Mouse (Mus musculus) midbrain, embryonic 11.5 days (tissue): Measurements from ENCODE around the gene Elk4. TPM values are rescaled to one million over a fixed set of nuclear protein-coding genes. Genes with fewer than 3 reads are reported as not detected.
A peak's percentile ranks its signal among the peaks of the same experiment; 100 is the strongest.

ENCODE experiments used
- ATAC-seq: fragments of 200-750 bp; cut with Nextera tagmentation; 2 replicates; pipeline ENCODE4 v1.8.0; 2017; ENCODE audit warnings: moderate TSS enrichment, moderate library complexity; ENCODE audit not compliant: low FRiP score
- DNase-seq: peaks from one replicate; pipeline ENCODE4 v3.0.0; 2015; ENCODE audit warnings: low spot score; ENCODE audit errors: missing footprints
- H3K27ac ChIP-seq: fragments of 300-500 bp; sonication (generic); 2 replicates; pipeline ENCODE4 v1.5.1; 2014; ENCODE audit warnings: low read depth, low read length
- H3K27me3 ChIP-seq: fragments of 300-500 bp; sonication (generic); 2 replicates; pipeline ENCODE4 v1.6.1; 2014; ENCODE audit warnings: mild to moderate bottlenecking, low read length, moderate library complexity, mixed read lengths; ENCODE audit not compliant: control insufficient read depth, insufficient read depth
- H3K36me3 ChIP-seq: fragments of 300-500 bp; sonication (generic); 2 replicates; pipeline ENCODE4 v1.6.1; 2014; ENCODE audit warnings: mild to moderate bottlenecking, low read length, moderate library complexity, mixed read lengths; ENCODE audit not compliant: control insufficient read depth, insufficient read depth
- H3K4me1 ChIP-seq: fragments of 300-500 bp; sonication (generic); 2 replicates; pipeline ENCODE4 v1.6.1; 2014; ENCODE audit warnings: low read length; ENCODE audit not compliant: control insufficient read depth, insufficient read depth
- H3K4me2 ChIP-seq: fragments of 300-500 bp; sonication (generic); 2 replicates; pipeline ENCODE4 v1.6.1; 2014; ENCODE audit warnings: mild to moderate bottlenecking, moderate library complexity
- H3K4me3 ChIP-seq: fragments of 300-500 bp; sonication (generic); 2 replicates; pipeline ENCODE4 v1.5.1; 2014; ENCODE audit warnings: low read depth, low read length
- H3K9ac ChIP-seq: fragments of 300-500 bp; sonication (generic); 2 replicates; pipeline ENCODE4 v1.6.1; 2014; ENCODE audit warnings: low read length
- H3K9me3 ChIP-seq: fragments of 300-500 bp; sonication (generic); 2 replicates; pipeline ENCODE4 v1.6.1; 2016; ENCODE audit warnings: low read length; ENCODE audit not compliant: control insufficient read depth
- WGBS: fragments of 180-500 bp; shearing (Covaris S2); extraction: QIAGEN DNeasy Blood & Tissue Kit; methylation state at CpG from one replicate; pipeline ENCODE4 v1.1.7; 2014; 5-methylcytosine and 5-hydroxymethylcytosine counted together
- polyA plus RNA-seq: library from polyadenylated mRNA; unstranded; fragments of >200 nt; fragmentation: Nextera tagmentation; extraction: Ambion mirVana; gene quantifications from 2 replicates; pipeline ENCODE4 v1.2.1, GENCODE M21; 2014

The Elk4 gene
- polyA plus RNA-seq, 1 experiment from 2014 or later: 17.2 TPM

GRCm38 (mm10) chr1:131968556-131968955, 38.9 kb upstream of the Elk4 start:
- ATAC-seq: no peak
- Histone ChIP-seq H3K4me3 (no peak overlapping the region), H3K9me3 (no peaks in the 10 kb centered on the region), H3K36me3 (no peaks in the 10 kb centered on the region), H3K4me2 (no peak overlapping the region), H3K27me3 (0 out of 2 replicates have a peak, but pooled peaks cover 4% of the 10 kb centered on the region), H3K4me1 (peaks cover 93% of the 10 kb centered on the region), H3K9ac (no peak overlapping the region), H3K27ac (peak overlapping the region; percentile 30; the same call in 1 of the 2 replicates)
- WGBS: 32% methylated on average over 3 of the region's 3 CpGs
- no peak for DNase-seq

DNA sequence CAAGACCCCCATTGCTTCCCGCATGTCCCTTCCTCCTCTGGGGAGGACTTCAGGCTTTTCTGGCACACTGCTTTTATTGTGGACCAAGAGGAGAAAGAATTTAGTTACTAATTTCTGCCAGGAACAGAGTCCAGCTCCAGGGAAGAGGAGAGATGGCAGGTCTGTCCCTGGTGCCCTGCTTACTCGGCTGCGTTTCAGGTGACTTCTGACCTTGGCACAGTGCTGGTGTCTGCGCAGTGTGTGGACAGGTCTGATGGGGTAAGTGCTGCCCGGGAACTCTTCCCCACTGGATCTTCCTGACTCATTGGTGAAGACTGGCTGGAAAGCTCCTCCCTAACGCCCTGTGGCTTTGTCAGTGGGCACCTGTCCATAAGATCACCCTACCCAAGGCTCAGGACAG, 38.4 kb upstream of the Elk4 start:
- no peak overlapping the region for H3K4me3 ChIP-seq
- H3K36me3 ChIP-seq: no peaks in the 10 kb centered on the region
- 71% methylated on average over 6 of the region's 6 CpGs for WGBS
- H3K4me2 ChIP-seq: no peak overlapping the region
- H3K9ac ChIP-seq: no peak overlapping the region
- no peak for DNase-seq
- H3K9me3 ChIP-seq: no peaks in the 10 kb centered on the region
- H3K27me3 ChIP-seq: 0 out of 2 replicates have a peak, but pooled peaks cover 4% of the 10 kb centered on the region
- ATAC-seq: no peak
- H3K27ac ChIP-seq: peak overlapping the region; percentile 97; the same call in 1 of the 2 replicates
- peaks cover 93% of the 10 kb centered on the region for H3K4me1 ChIP-seq

- no peak for ATAC-seq
These were observed 37.6 kb upstream of the Elk4 start for GRCm38 (mm10) chr1:131969825-131970224.

GRCm38 (mm10) chr1:131970322-131970660, 37.1 kb upstream of the Elk4 start:
- ATAC-seq: no peak; the same call in 1 of the 2 replicates
- Histone ChIP-seq H3K4me2 (peak overlapping the region; percentile 58), H3K9me3 (no peaks in the 10 kb centered on the region), H3K27me3 (no peaks in the 10 kb centered on the region), H3K36me3 (no peaks in the 10 kb centered on the region), H3K27ac (peak overlapping the region; percentile 97), H3K4me1 (peaks cover 93% of the 10 kb centered on the region), H3K4me3 (peak overlapping the region; percentile 9; the same call in 1 of the 2 replicates), H3K9ac (peak overlapping the region; percentile 75; the same call in 1 of the 2 replicates)
- WGBS: 35% methylated on average over 5 of the region's 5 CpGs
- DNase-seq: no peak

More at GRCm38 (mm10) chr1:131969825-131970224, 37.6 kb upstream of the Elk4 start:
- WGBS: 46% methylated on average over 4 of the region's 4 CpGs
- Histone ChIP-seq H3K9ac (no peak overlapping the region), H3K4me1 (peaks cover 91% of the 10 kb centered on the region), H3K27ac (peak overlapping the region; percentile 97), H3K27me3 (no peaks in the 10 kb centered on the region), H3K4me2 (no peak overlapping the region), H3K9me3 (no peaks in the 10 kb centered on the region), H3K4me3 (no peak overlapping the region), H3K36me3 (no peaks in the 10 kb centered on the region)
- DNase-seq: no peak

DNA sequence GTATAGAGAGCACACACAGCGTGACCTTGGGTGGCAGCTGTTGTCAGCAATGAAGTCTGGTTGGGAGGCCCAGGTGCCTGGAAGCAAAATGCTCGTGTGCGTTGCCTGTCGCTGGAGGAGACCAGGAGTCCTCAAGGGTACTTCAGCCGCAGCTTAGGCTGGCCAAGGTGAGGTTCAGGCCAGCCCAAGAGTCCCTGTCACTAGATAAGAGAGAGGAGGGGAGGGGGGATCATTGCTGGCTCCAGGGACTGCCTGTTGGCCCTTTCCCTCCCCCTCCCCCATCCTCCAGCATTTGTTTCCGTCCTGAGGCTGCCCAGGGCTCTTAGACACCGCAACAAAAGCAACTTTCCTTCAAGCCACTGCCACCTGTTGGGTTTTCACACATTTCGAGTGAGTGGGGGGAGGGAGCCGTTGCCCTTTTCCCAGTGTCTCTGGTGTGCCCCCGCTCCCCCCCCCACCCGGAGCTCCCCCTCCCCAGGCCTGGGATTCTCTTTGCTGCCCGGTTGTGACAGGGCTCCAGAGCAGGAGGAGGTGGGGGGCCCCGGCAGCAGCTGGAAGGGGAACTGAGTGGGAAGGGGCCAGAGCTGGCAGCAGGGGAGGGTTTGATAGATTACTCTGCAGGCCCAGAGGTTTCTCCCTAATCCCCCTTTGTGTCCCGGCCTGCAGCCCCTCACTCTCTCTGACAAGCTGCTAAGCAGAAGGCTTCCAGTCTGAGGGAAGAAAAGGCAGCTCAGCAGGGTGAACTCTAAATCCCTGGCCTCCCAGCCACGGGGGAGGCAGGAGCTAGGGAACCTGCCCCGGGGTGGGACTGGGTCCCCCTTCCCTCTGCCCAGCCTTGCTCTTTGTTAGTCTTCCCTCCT, 36.5 kb upstream of the Elk4 start:
- DNase-seq (peak; percentile 98), ATAC-seq (peak; percentile 88)
- H3K27ac ChIP-seq: peak overlapping the region; percentile 97
- H3K27me3 ChIP-seq: no peaks in the 10 kb centered on the region
- peaks cover 93% of the 10 kb centered on the region for H3K4me1 ChIP-seq
- no peaks in the 10 kb centered on the region for H3K36me3 ChIP-seq
- peak overlapping the region; percentile 75 for H3K9ac ChIP-seq
- no peaks in the 10 kb centered on the region for H3K9me3 ChIP-seq
- H3K4me2 ChIP-seq: peak overlapping the region; percentile 58
- WGBS: 2% methylated on average over 16 of the region's 16 CpGs
- H3K4me3 ChIP-seq: peak overlapping the region; percentile 9; the same call in 1 of the 2 replicates

GRCm38 (mm10) chr1:131971771-131972497, 35.5 kb upstream of the Elk4 start:
- no peaks in the 10 kb centered on the region; the same call in 1 of the 2 replicates for H3K36me3 ChIP-seq
- peak; percentile 96 for DNase-seq
- peak overlapping the region; percentile 21 for H3K4me3 ChIP-seq
- peak overlapping the region; percentile 97 for H3K27ac ChIP-seq
- peaks cover 91% of the 10 kb centered on the region for H3K4me1 ChIP-seq
- peak; percentile 81 for ATAC-seq
- 3% methylated on average over 15 of the region's 15 CpGs for WGBS
- H3K9me3 ChIP-seq: no peaks in the 10 kb centered on the region
- peak overlapping the region; percentile 58 for H3K4me2 ChIP-seq
- H3K27me3 ChIP-seq: no peaks in the 10 kb centered on the region
- H3K9ac ChIP-seq: peak overlapping the region; percentile 75

DNA sequence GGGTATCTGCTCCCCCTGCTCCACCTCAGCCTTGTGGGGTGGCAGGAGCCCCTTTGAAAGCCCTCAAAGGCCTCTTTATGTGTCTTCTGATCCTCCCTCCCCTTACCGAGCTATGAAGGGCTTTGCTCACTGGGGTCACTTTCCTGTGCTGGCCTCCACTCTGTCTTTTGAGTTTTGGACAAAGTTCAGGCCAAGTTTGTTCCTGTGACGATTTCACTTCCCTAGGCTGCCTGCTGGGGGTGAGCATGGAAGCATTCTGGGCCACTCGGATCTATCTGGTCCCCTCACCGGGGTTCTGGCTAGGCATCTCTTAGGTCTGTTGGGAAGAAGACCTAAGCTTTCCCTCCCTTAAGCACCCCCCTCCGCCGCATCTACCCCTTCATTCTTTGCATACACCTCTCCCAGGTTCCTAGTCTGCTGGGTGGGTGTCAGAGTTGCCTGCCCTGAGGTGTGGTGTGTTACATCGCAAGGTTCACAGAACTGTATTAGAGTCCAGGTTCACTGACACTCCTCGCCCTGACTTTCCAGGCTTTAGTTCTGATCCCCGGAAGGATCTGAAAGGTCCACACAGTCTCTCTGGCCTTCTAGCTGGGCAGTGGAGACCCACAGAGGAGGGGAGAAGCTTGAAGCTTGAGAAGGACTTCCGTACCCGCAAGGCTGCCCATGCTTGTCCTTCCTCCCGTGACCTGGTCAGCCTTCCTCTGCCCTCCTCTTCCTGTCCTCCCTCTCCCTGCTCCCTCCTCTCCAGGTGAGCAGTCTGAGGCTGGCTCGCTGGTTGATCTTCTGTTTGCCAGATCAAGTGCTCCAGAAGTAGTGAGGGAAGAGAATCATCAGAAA, 34.7 kb upstream of the Elk4 start:
- Histone ChIP-seq H3K4me3 (0 out of 2 replicates have a peak overlapping the region, but pooled peaks have one; percentile 21), H3K27me3 (no peaks in the 10 kb centered on the region)

DNA sequence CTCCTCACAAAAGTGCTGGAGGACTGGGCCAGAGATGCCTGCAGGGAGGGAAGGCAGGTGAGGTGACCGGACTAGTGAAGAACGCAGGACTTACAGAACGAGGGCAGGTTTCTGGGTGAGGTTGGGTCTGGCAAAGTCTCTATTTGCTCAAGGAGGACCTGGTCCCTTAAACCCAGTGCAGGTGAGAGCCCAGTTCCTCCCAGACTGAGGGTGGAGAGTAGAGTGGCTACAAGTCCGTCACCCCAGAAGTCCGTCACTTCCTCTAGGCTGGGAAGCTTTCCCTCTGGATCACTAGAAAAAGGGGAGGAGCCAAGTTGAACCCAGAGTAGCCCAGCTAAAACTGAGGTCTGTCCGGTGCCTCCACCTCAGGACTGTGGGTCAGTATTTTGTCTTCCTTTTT, 33.4 kb upstream of the Elk4 start:
- WGBS: 69% methylated on average over 6 of the region's 6 CpGs
- no peak overlapping the region for H3K27ac ChIP-seq

More for the DNA sequence above, 34.7 kb upstream of the Elk4 start:
- DNase-seq (peak; percentile 96), ATAC-seq (no peak; the same call in 1 of the 2 replicates)
- Histone ChIP-seq H3K27ac (peak overlapping the region; percentile 97), H3K4me1 (peaks cover 86% of the 10 kb centered on the region), H3K36me3 (peaks cover 2% of the 10 kb centered on the region), H3K4me2 (peak overlapping the region; percentile 58), H3K9ac (peak overlapping the region; percentile 75), H3K9me3 (no peaks in the 10 kb centered on the region)
- WGBS: 6% methylated on average over 13 of the region's 13 CpGs

More for the DNA sequence above, 33.4 kb upstream of the Elk4 start:
- no peaks in the 10 kb centered on the region for H3K9me3 ChIP-seq
- DNase-seq: no peak
- H3K4me1 ChIP-seq: peaks cover 76% of the 10 kb centered on the region
- H3K4me2 ChIP-seq: no peak overlapping the region
- ATAC-seq: no peak
- H3K36me3 ChIP-seq: peaks cover 6% of the 10 kb centered on the region
- no peaks in the 10 kb centered on the region for H3K27me3 ChIP-seq
- peak overlapping the region; percentile 16; the same call in 1 of the 2 replicates for H3K9ac ChIP-seq
- H3K4me3 ChIP-seq: no peak overlapping the region
